Mouse (Mus musculus) MEL (cell line): Measurements from ENCODE around the gene Pde4b. TPM values are rescaled to one million over a fixed set of nuclear protein-coding genes. Genes with fewer than 3 reads are reported as not detected.

Experiments
- DNase-seq: peaks from one replicate; pipeline ENCODE4 v3.0.0; 2011; ENCODE audit warnings: low read depth, low spot score
- H3K27ac ChIP-seq: 2 replicates; pipeline ENCODE4 v1.5.1; 2012; ENCODE audit warnings: low read depth, mild to moderate bottlenecking, control low read depth, low read length, moderate library complexity; ENCODE audit not compliant: control insufficient read depth
- H3K27me3 ChIP-seq, 2 experiments: fragments of 150-350 bp in 1 of 2; sonication (generic) in 1 of 2; 2 replicates each; pipeline ENCODE4 v1.6.1; 2012; ENCODE audit warnings: low read length in 2 of 2, mild to moderate bottlenecking in 2 of 2, improper control_type of control experiment in 1 of 2, moderate library complexity in 1 of 2; ENCODE audit not compliant: insufficient read depth in 2 of 2, control insufficient read depth in 1 of 2
- H3K36me3 ChIP-seq, 2 experiments: 2 replicates each; pipeline ENCODE4 v1.6.1; 2012 to 2014; ENCODE audit warnings: low read length in 2 of 2, improper control_type of control experiment in 1 of 2, inconsistent platforms in 1 of 2, mild to moderate bottlenecking in 1 of 2; ENCODE audit not compliant: insufficient read depth in 2 of 2, control insufficient read depth in 1 of 2
- H3K4me1 ChIP-seq, 2 experiments: fragments of 150-350 bp in 1 of 2; sonication (generic) in 1 of 2; 2 replicates each; pipeline ENCODE4 v1.6.1; 2012; ENCODE audit warnings: low read length in 2 of 2, improper control_type of control experiment in 1 of 2, mild to moderate bottlenecking in 1 of 2; ENCODE audit not compliant: insufficient read depth in 2 of 2, control insufficient read depth in 1 of 2
- H3K4me3 ChIP-seq, 2 experiments: fragments of 150-350 bp in 1 of 2; sonication (generic) in 1 of 2; 2 replicates each; pipeline ENCODE4 v1.5.1; 2012; ENCODE audit warnings: low read depth in 2 of 2, low read length in 2 of 2, mild to moderate bottlenecking in 2 of 2, moderate library complexity in 2 of 2, control low read depth in 1 of 2, improper control_type of control experiment in 1 of 2; ENCODE audit not compliant: control insufficient read depth in 1 of 2, insufficient read depth in 1 of 2
- H3K79me2 ChIP-seq: 2 replicates; pipeline ENCODE4 v1.6.1; 2012; ENCODE audit warnings: mild to moderate bottlenecking, low read length, moderate library complexity; ENCODE audit not compliant: control insufficient read depth, poor library complexity, insufficient read depth
- H3K9ac ChIP-seq: 2 replicates; pipeline ENCODE4 v1.6.1; 2012; ENCODE audit warnings: low read depth, mild to moderate bottlenecking, control low read depth, low read length, moderate library complexity; ENCODE audit not compliant: control insufficient read depth, poor library complexity, severe bottlenecking
- H3K9me3 ChIP-seq: fragments of 150-350 bp; sonication (generic); replicated peaks from 2 replicates; pipeline ENCODE4 v1.6.1; 2012; ENCODE audit warnings: mild to moderate bottlenecking, low read length, improper control_type of control experiment, moderate library complexity; ENCODE audit not compliant: insufficient read depth
- CHD1 ChIP-seq: IDR thresholded peaks from 2 replicates; pipeline ENCODE4 v1.6.1; 2012; ENCODE audit warnings: low read depth, mild to moderate bottlenecking, inconsistent platforms, low read length, improper control_type of control experiment
- CHD2 ChIP-seq: IDR thresholded peaks from 2 replicates; pipeline ENCODE4 v1.6.1; 2011; ENCODE audit warnings: low read length, improper control_type of control experiment
- ELF1 ChIP-seq: IDR thresholded peaks from 2 replicates; pipeline ENCODE4 v1.6.1; 2014; ENCODE audit warnings: low read depth, mild to moderate bottlenecking, inconsistent platforms, low read length, improper control_type of control experiment, moderate library complexity
- ETS1 ChIP-seq: IDR thresholded peaks from 2 replicates; pipeline ENCODE4 v1.6.1; 2012; ENCODE audit warnings: low read depth, mild to moderate bottlenecking, inconsistent platforms, low read length, improper control_type of control experiment, moderate library complexity
- HCFC1 ChIP-seq: IDR thresholded peaks from 2 replicates; pipeline ENCODE4 v1.6.1; 2012; ENCODE audit warnings: low read depth, mild to moderate bottlenecking, inconsistent platforms, low read length, improper control_type of control experiment, moderate library complexity
- JUND ChIP-seq: IDR thresholded peaks from 2 replicates; pipeline ENCODE4 v1.6.1; 2011; ENCODE audit warnings: low read depth, mild to moderate bottlenecking, improper control_type of control experiment, low read length
- MAFK ChIP-seq: IDR thresholded peaks from 2 replicates; pipeline ENCODE4 v1.6.1; 2011; ENCODE audit warnings: low read depth, mild to moderate bottlenecking, low read length, improper control_type of control experiment, borderline replicate concordance
- MAZ ChIP-seq: IDR thresholded peaks from 2 replicates; pipeline ENCODE4 v1.6.1; 2012; ENCODE audit warnings: low read depth, mild to moderate bottlenecking, inconsistent platforms, low read length, improper control_type of control experiment
- MEF2A ChIP-seq: IDR thresholded peaks from 2 replicates; pipeline ENCODE4 v1.6.1; 2014; ENCODE audit warnings: low read depth, mild to moderate bottlenecking, inconsistent platforms, low read length, improper control_type of control experiment; ENCODE audit not compliant: poor library complexity, insufficient replicate concordance, severe bottlenecking; ENCODE audit errors: extremely low read depth
- POLR2AphosphoS2 ChIP-seq: IDR thresholded peaks from 2 replicates; pipeline ENCODE4 v1.6.1; 2011; ENCODE audit warnings: low read length, improper control_type of control experiment
- POLR2AphosphoS5 ChIP-seq: IDR thresholded peaks from 2 replicates; pipeline ENCODE4 v1.6.1; 2012; ENCODE audit warnings: low read depth, borderline replicate concordance, mild to moderate bottlenecking, inconsistent platforms, low read length, moderate library complexity, mixed read lengths
- RAD21 ChIP-seq: IDR thresholded peaks from 2 replicates; pipeline ENCODE4 v1.6.1; 2011; ENCODE audit warnings: mild to moderate bottlenecking, low read depth, low read length, improper control_type of control experiment
- SMC3 ChIP-seq: IDR thresholded peaks from 2 replicates; pipeline ENCODE4 v1.6.1; 2011; ENCODE audit warnings: low read depth, low read length, improper control_type of control experiment
- TAL1 ChIP-seq: IDR thresholded peaks from 2 replicates; pipeline ENCODE4 v1.6.1; 2012; ENCODE audit warnings: mild to moderate bottlenecking, inconsistent platforms, low read length, moderate library complexity, mixed read lengths
- TBP ChIP-seq: IDR thresholded peaks from 2 replicates; pipeline ENCODE4 v1.8.0; 2011; ENCODE audit warnings: low read depth, low read length, improper control_type of control experiment
- USF1 ChIP-seq: IDR thresholded peaks from 2 replicates; pipeline ENCODE4 v1.6.1; 2014; ENCODE audit warnings: low read depth, mild to moderate bottlenecking, inconsistent platforms, low read length, improper control_type of control experiment, moderate library complexity
- ZMIZ1 ChIP-seq: IDR thresholded peaks from 2 replicates; pipeline ENCODE4 v1.6.1; 2012; ENCODE audit warnings: low read depth, mild to moderate bottlenecking, inconsistent platforms, low read length, improper control_type of control experiment, moderate library complexity
- ZNF384 ChIP-seq: IDR thresholded peaks from 2 replicates; pipeline ENCODE4 v1.6.1; 2012; ENCODE audit warnings: low read depth, mild to moderate bottlenecking, inconsistent platforms, low read length, improper control_type of control experiment
- polyA plus RNA-seq, 2 experiments: library from polyadenylated mRNA; stranded (reverse) in 1 of 2; unstranded in 1 of 2; fragments of >175 nt in 1 of 2; fragments of >200 nt in 1 of 2; gene quantifications; 2 replicates each; pipeline versions ENCODE4 v1.2.1 to v1.2.4; 2012; ENCODE audit warnings: low replicate concordance in 2 of 2, low read depth in 1 of 2; ENCODE audit not compliant: insufficient read length in 2 of 2, insufficient read depth in 1 of 2, missing spikeins in 1 of 2
- total RNA-seq: library from RNA; depleted of rRNA; stranded (reverse); fragments of 300-350 nt; gene quantifications from 2 replicates; pipeline ENCODE4 v1.2.3, GENCODE M21; 2012

Pde4b gene
- total and polyA plus RNA-seq, 3 experiments: 2.7 to 6.0 TPM; not detected in 1

- no peaks in the 10 kb centered on the region for H3K9me3 ChIP-seq
- no peak for TF ChIP-seq HCFC1
- TF ChIP-seq POLR2AphosphoS2: no peak
- no peak for TF ChIP-seq ELF1
- TF ChIP-seq JUND: no peak
- TF ChIP-seq ZNF384: no peak
- no peak for TF ChIP-seq TBP
- TF ChIP-seq CHD2: no peak
- TF ChIP-seq ETS1: no peak
- no peak for TF ChIP-seq MAZ
- TF ChIP-seq MAFK: no peak
- no peak for TF ChIP-seq POLR2AphosphoS5
- no peak for TF ChIP-seq ZMIZ1
- TF ChIP-seq MEF2A: no peak
- TF ChIP-seq USF1: no peak
- no peak overlapping the region for H3K9ac ChIP-seq
- H3K4me3 ChIP-seq: no peak overlapping the region
- H3K79me2 ChIP-seq: no peaks in the 10 kb centered on the region
- H3K27ac ChIP-seq: no peak overlapping the region
- DNase-seq: no peak
- peaks cover 2 to 4% of the 10 kb centered on the region in 2 experiments; a peak in 3 of 4 replicates for H3K27me3 ChIP-seq
- H3K4me1 ChIP-seq: no peaks in the 10 kb centered on the region
- H3K36me3 ChIP-seq: no peaks in the 10 kb centered on the region
Observed at GRCm38 (mm10) chr4:102527361-102527760, 440.0 kb downstream of the Pde4b start.

- TF ChIP-seq RAD21: no peak
- no peak for TF ChIP-seq TAL1
- TF ChIP-seq CHD1: no peak
- no peak for TF ChIP-seq SMC3
- H3K4me3 ChIP-seq: no peak overlapping the region
- no peaks in the 10 kb centered on the region; a peak in 1 of 4 replicates for H3K4me1 ChIP-seq
- DNase-seq: no peak
- no peaks in the 10 kb centered on the region for H3K9me3 ChIP-seq
- H3K27ac ChIP-seq: no peak overlapping the region
- H3K9ac ChIP-seq: no peak overlapping the region
- H3K27me3 ChIP-seq: peaks cover 0 to 4% of the 10 kb centered on the region in 2 experiments; a peak in 1 of 4 replicates
- no peaks in the 10 kb centered on the region; a peak in 1 of 4 replicates for H3K36me3 ChIP-seq
- H3K79me2 ChIP-seq: no peaks in the 10 kb centered on the region
Observed at GRCm38 (mm10) chr4:102530797-102531196, 443.5 kb downstream of the Pde4b start.
